Mouse (Mus musculus) regulatory T cell (primary cell): ENCODE measurements around the gene Snx17.

Experiments
- in situ Hi-C: fragments of 300-600 bp; cut with MboI, MseI; formaldehyde crosslinking; loops from one replicate; pipeline ENCODE4 v1.15.1; 2025; ENCODE audit warnings: high pct_unique_total_duplicates

Snx17 gene

DNA sequence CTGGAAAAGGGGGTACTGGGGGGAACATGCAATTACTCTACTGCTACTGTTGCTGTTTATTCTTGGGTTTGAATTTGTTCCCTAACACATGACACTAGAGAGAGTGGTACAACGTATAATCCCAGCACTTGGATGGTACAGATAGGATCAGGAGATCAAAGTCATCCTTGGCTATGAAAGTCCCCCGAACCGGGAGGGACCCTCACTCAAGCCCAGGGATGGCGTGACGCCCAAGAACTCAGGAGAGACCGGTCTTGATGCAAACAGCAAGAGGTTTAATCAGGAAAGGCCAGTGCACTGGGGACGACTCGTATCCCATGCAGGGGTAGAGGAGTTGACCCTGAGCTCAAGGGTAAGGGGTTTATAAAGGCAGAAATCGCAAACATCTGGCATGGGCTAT is 29.7 kb downstream of the Snx17 start:
- in situ Hi-C loops: loop anchor here (25.0 kb wide), 1 partner anchor 1240 kb away; the partner anchor contains the start of gene Ppp1cb

DNA sequence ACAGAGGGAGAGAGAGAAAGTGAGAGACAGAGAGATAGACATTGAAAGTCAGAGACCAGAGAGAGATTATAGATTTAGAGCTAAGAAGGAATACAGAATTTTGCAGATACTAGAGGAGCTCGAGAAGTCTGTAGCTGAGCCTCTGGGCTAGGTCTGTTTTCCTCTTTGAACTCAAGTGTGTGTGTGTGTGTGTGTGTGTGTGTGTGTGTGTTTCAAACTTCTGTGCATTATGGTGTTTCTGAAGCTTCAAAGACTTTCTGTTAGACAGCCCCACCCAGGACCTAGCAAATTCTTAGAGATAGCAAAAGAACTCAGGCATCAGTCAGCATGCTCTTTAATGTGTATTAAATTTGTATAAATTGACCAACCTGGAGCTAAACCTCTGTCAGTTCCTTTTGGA is 33.6 kb downstream of the Snx17 start:
- in situ Hi-C loops: no loop called here

DNA sequence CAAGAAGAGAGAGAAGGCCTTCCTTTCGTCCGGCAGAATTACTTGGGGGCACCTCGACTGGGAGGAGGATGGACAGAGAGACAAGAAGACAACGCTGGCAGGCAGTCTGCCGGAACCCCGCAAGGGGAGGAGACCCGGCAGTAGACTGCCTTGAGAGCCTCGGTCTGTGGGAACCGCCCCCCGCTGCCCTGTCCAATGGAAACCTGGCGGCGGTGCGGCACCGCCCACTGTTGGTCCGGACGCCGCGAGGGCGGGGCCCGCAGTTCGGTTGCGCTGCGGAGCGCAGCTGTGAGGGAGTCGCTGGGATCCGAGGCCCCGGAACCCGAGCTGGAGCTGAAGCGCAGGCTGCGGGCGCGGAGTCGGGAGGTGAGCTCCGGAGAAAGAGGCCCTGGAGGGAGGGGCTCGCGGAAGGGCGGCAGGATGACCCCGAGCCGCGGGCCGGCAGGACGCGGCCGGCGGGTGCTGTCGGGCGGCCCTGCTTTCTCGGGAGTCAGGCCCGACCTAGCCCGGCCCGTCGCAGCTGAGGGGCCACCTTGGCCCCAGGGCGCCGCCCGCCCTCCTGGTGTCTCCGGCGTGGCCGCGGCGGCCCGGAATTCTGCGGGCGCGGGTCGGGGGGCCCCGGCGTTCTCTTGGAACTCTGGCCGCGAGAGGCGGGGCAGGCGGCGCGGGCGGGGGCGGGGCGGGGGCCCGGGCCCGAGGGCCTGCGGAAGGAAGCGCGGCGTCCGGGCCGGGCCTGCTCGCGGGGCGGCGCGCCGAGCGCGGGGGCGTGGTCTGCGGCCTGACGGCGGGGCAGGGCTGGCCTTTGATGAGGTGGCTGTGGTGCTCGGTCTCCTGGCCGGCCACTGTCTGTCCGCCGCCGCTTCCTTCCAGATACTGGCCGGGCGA is 47.9 kb downstream of the Snx17 start, which contains the start of the genes Nrbp1 and Gm9970:
Nrbp1 (plus strand) TSS at position 228 of the 885 bp plus-strand sequence.
Gm9970 (minus strand) TSS at position 596 of the 885 bp plus-strand sequence.
- in situ Hi-C loops: loop anchor here (5.0 kb wide), 1 partner anchor 64 kb away; the partner anchor contains the start of gene Gm29609

DNA sequence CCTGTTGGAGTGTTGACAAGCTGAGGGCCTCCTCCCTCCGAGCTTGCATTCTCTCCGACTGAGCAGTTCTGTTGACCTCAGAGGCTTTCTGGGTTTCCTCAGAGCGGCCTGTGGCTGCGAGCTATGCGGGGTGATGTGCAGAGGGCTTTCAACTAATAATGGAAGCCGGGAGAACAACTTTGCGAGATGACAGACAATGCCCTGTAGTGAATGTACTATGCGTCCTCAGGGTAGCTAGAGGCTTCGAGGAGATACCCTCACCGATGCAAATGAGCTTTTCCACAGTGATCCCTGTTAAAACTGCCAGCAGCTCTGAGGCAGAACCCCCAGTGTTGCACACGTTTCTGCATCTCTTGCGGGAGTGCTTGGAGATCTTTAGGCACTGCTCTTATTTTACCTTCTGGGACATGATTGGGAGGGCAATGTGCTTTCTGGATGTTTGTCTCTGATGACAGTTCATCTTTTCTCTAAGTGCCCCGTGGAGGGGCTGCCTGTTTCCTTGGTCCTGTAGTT is 48.6 kb downstream of the Snx17 start:
- in situ Hi-C loops: loop anchor here (5.0 kb wide), 1 partner anchor 64 kb away; the partner anchor contains the start of gene Gm29609

DNA sequence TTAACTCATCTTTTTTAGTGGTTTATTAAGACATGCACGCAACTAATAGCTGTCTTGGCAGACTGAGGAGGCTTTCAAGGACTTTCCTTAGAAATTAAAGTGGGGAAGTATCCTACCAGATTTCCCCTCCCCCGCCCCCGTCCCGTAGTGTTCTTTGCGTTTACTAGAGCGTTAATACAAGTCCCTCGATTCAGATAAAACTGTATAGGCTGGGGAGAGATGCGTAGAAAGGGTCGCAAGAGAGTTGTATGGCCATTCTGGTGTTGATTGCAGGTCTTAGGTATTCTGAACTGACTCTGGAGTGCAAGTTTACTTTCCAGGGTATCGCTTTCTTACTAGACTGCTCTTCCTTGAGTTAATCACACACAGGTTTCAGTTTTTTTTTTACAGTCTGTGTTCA is 49.2 kb downstream of the Snx17 start:
- in situ Hi-C loops: loop anchor here (5.0 kb wide), 1 partner anchor 65 kb away; the partner anchor contains the start of gene Gm29609
